Mouse (Mus musculus): Measurements from ENCODE around the gene Slc25a21. TPM values are rescaled to one million over a fixed set of nuclear protein-coding genes. Genes with fewer than 3 reads are reported as not detected.

The Slc25a21 gene
- polyA plus RNA-seq, 1 experiment from 2014 or later, result 40.5 TPM

DNA sequence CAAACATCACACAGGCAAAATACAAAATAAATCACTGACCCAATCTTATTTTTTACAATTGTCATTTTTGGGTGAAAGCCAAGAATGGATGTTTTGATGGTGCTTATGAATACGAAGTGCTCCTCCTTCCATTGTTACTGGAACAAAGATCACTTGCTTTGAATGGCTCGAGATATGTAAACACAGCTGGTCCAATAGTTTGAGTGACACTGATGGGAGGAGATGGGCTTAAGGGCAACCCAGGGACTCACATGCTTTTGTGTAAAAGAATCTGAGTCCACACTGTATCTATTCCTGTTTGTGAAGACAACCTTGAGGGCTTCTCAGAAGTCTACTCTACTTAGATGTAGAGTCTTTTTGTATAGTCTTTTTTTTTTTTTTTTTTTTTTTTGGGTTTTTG lies 389.8 kb downstream of the Slc25a21 start:
- Histone ChIP-seq H3K4me1 (replicated peaks; ENCODE audit: control insufficient read depth, insufficient read depth, low read length) (no peaks in the 10 kb centered on the region), H3K9me3 (ENCODE audit: control insufficient read depth, low read length) (no peaks in the 10 kb centered on the region), H3K36me3 (ENCODE audit: control insufficient read depth, insufficient read depth, low read length) (no peaks in the 10 kb centered on the region), H3K4me2 (no peak overlapping the region), H3K27ac (ENCODE audit: low read depth, low read length) (no peak overlapping the region), H3K4me3 (ENCODE audit: low read depth, low read length) (no peak overlapping the region), H3K9ac (ENCODE audit: low read depth, low read length) (no peak overlapping the region), H3K27me3 (replicated peaks; ENCODE audit: control insufficient read depth, insufficient read depth, low read length) (no peaks in the 10 kb centered on the region)
- DNase-seq (ENCODE audit: low spot score) (no peak), ATAC-seq (replicated peaks; ENCODE audit: low FRiP score) (no peak)
- WGBS, result 78% methylated on average over 2 of the region's 2 CpGs

DNA sequence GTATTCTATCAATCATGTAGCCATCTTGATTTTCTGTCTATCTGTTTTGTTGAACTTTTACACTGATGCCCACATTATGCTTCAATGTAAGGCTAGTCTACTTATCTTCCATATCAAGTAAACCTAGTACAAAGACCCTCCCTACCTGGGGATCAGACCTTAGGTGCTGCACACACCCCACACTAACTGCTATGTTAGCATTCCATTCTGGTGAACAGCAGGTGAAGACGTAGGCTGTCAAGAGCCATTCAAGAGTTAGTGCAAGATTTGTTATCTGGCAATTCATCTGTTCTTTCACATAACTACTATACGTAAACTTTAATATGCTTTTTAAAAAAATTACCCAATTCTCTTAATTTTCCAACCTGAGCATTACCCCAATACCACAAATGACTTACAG lies 390.2 kb downstream of the Slc25a21 start:
- Histone ChIP-seq H3K9me3 (ENCODE audit: control insufficient read depth, low read length) (no peaks in the 10 kb centered on the region), H3K4me3 (ENCODE audit: low read depth, low read length) (no peak overlapping the region), H3K9ac (ENCODE audit: low read depth, low read length) (no peak overlapping the region), H3K27me3 (replicated peaks; ENCODE audit: control insufficient read depth, insufficient read depth, low read length) (no peaks in the 10 kb centered on the region), H3K4me2 (no peak overlapping the region), H3K4me1 (replicated peaks; ENCODE audit: control insufficient read depth, insufficient read depth, low read length) (no peaks in the 10 kb centered on the region), H3K27ac (ENCODE audit: low read depth, low read length) (no peak overlapping the region), H3K36me3 (ENCODE audit: control insufficient read depth, insufficient read depth, low read length) (no peaks in the 10 kb centered on the region)
- ATAC-seq (replicated peaks; ENCODE audit: low FRiP score) (no peak), DNase-seq (ENCODE audit: low spot score) (no peak)
- WGBS, result 88% methylated on average over 2 of the region's 2 CpGs

DNA sequence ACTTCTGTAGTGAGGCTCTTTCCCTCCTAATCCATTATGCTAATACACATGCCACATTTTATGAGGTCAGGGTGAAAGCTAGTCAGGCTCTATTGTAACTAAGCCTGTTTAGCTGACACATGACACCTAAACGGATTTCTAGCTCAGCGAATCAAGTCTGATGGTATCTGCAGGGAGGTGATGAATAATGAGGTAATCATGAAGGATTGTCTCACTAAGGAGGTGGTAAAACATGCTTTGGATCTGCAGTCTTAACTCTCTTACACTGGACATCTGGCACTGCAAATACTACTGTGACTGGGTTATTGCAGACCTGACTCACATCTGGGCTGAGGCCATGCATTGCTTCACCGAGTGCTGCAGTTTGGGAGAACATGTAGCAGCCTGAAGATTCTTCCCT lies 392.8 kb downstream of the Slc25a21 start:
- H3K27ac ChIP-seq (ENCODE audit: low read depth, low read length), result no peak overlapping the region
- no peak for DNase-seq (ENCODE audit: low spot score)
- H3K4me1 ChIP-seq (replicated peaks; ENCODE audit: control insufficient read depth, insufficient read depth, low read length), result no peaks in the 10 kb centered on the region
- 48% methylated on average over 3 of the region's 3 CpGs for WGBS
- ATAC-seq (replicated peaks; ENCODE audit: low FRiP score), result no peak
- no peak overlapping the region for H3K4me2 ChIP-seq
- H3K4me3 ChIP-seq (ENCODE audit: low read depth, low read length), result no peak overlapping the region
- H3K27me3 ChIP-seq (replicated peaks; ENCODE audit: control insufficient read depth, insufficient read depth, low read length), result no peaks in the 10 kb centered on the region
- H3K9ac ChIP-seq (ENCODE audit: low read depth, low read length), result no peak overlapping the region
- H3K36me3 ChIP-seq (ENCODE audit: control insufficient read depth, insufficient read depth, low read length), result no peaks in the 10 kb centered on the region
- no peaks in the 10 kb centered on the region for H3K9me3 ChIP-seq (ENCODE audit: control insufficient read depth, low read length)

DNA sequence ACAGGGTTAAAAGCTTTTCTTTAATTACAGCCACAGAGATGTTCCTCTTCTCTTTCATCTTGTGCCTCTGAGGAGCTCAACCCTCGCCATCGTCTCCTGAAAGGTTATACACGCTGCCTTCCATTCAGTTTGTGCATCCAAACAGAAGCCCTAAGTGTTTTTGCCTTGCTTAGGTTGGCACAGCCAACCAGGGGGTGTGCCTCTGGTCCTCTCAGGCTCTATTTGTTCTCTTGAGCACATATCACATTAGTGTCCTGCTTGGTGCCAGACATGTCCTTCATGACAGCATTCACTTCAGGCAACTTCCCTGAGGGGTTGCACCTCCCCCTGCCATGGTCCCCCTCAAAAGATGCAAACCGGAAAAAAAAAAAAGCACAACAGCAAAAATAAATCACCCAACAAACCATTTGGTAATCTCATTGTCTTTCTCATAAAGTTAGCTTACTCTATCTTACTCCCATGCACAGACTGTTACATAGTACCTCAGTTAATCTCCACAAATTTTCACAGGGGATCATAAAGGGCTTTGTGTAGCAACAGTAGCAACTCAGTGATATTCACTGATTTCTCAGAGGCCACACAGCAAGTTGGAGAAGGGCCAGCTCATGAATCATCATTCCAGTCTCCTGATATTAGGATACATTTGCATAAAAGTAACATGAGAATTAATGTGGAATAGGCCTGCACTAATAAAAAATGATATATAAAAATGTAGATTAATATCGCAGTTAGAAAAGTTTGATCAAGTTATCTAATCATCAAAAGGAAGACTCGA lies 398.4 kb downstream of the Slc25a21 start:
- 81% methylated on average over 6 of the region's 6 CpGs for WGBS

DNA sequence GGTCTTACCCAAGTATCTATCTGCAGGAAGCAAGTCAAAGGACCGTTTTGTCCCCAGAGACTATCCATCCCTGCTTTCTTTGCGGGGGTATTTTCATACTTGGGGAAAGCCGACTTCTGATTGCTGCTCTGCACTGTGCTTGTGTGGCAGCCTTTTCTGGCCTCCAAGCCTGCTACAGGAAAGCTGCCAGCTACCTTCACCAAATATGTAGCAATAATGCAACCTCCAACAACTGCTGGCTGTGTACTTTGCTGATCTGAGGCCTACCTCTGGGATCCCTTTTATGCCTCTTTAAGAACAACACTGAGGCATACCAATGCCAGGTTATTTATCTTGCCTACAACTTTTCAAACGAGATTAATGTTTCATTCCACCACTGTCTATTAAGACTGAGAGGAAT lies 408.0 kb downstream of the Slc25a21 start:
- Histone ChIP-seq H3K4me2 (no peak overlapping the region), H3K9ac (ENCODE audit: low read depth, low read length) (no peak overlapping the region), H3K27ac (ENCODE audit: low read depth, low read length) (no peak overlapping the region), H3K9me3 (ENCODE audit: control insufficient read depth, low read length) (no peaks in the 10 kb centered on the region), H3K4me1 (replicated peaks; ENCODE audit: control insufficient read depth, insufficient read depth, low read length) (no peaks in the 10 kb centered on the region), H3K36me3 (ENCODE audit: control insufficient read depth, insufficient read depth, low read length) (no peaks in the 10 kb centered on the region), H3K27me3 (replicated peaks; ENCODE audit: control insufficient read depth, insufficient read depth, low read length) (no peaks in the 10 kb centered on the region), H3K4me3 (ENCODE audit: low read depth, low read length) (no peak overlapping the region)
- 78% methylated on average over 4 of the region's 4 CpGs for whole genome bisulfite sequencing
- ATAC-seq (replicated peaks; ENCODE audit: low FRiP score) (no peak), DNase-seq (ENCODE audit: low spot score) (no peak)

More for the DNA sequence above, 398.4 kb downstream of the Slc25a21 start:
- H3K27me3 ChIP-seq (replicated peaks; ENCODE audit: control insufficient read depth, insufficient read depth, low read length), result no peaks in the 10 kb centered on the region
- DNase-seq (ENCODE audit: low spot score), result no peak
- H3K4me1 ChIP-seq (replicated peaks; ENCODE audit: control insufficient read depth, insufficient read depth, low read length), result no peaks in the 10 kb centered on the region
- H3K27ac ChIP-seq (ENCODE audit: low read depth, low read length), result no peak overlapping the region
- H3K4me2 ChIP-seq, result no peak overlapping the region
- no peak overlapping the region for H3K4me3 ChIP-seq (ENCODE audit: low read depth, low read length)
- no peaks in the 10 kb centered on the region for H3K9me3 ChIP-seq (ENCODE audit: control insufficient read depth, low read length)
- ATAC-seq (replicated peaks; ENCODE audit: low FRiP score), result no peak
- H3K36me3 ChIP-seq (ENCODE audit: control insufficient read depth, insufficient read depth, low read length), result no peaks in the 10 kb centered on the region
- no peak overlapping the region for H3K9ac ChIP-seq (ENCODE audit: low read depth, low read length)

DNA sequence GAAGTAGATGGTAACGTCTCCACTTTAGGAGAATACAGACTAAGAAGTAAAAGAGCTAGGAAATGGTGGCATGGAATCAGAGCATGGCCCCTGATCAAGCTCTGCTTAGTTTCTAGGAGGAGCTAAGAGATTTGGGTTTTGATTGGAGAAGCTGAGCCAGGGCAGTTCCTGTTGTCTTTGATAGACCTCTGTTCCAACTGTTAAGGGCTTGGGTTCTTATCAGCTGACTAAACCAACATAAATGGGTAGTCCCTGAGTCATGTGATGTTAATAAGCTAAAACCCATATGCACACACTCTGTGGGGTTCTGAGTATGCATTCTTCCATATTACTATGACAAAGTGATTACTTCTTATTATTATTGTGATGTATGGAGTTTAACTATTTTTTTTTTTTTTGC lies 412.0 kb downstream of the Slc25a21 start:
- Histone ChIP-seq H3K36me3 (ENCODE audit: control insufficient read depth, insufficient read depth, low read length) (no peaks in the 10 kb centered on the region), H3K27ac (ENCODE audit: low read depth, low read length) (no peak overlapping the region), H3K4me1 (replicated peaks; ENCODE audit: control insufficient read depth, insufficient read depth, low read length) (no peaks in the 10 kb centered on the region), H3K4me2 (no peak overlapping the region), H3K9me3 (ENCODE audit: control insufficient read depth, low read length) (no peaks in the 10 kb centered on the region), H3K27me3 (replicated peaks; ENCODE audit: control insufficient read depth, insufficient read depth, low read length) (no peaks in the 10 kb centered on the region), H3K9ac (ENCODE audit: low read depth, low read length) (no peak overlapping the region), H3K4me3 (ENCODE audit: low read depth, low read length) (no peak overlapping the region)
- WGBS, result 84% methylated on average over 1 of the region's 1 CpGs
- ATAC-seq (replicated peaks; ENCODE audit: low FRiP score), result no peak
- DNase-seq (ENCODE audit: low spot score), result no peak

DNA sequence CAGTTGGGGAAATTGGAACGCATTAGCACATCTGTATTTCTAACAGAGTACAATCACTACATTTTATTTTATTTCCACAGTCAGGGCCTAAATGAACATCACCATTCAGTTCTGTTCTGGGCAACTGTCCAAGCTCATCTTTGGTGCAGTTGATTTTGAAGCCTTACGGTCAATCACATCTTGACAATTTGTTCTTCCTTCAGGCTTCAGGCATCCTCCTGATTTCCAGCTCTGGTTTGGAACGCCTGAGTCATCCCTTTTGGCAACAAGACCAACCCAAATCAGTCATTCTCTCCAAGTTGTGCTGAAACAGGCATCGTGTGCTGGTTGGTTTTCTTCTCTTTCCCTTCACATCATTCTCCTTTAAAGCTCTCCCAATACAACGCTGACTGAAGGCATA lies 416.1 kb downstream of the Slc25a21 start:
- Histone ChIP-seq H3K27me3 (replicated peaks; ENCODE audit: control insufficient read depth, insufficient read depth, low read length) (no peaks in the 10 kb centered on the region), H3K4me3 (ENCODE audit: low read depth, low read length) (no peak overlapping the region), H3K36me3 (ENCODE audit: control insufficient read depth, insufficient read depth, low read length) (no peaks in the 10 kb centered on the region), H3K9me3 (ENCODE audit: control insufficient read depth, low read length) (no peaks in the 10 kb centered on the region), H3K4me1 (replicated peaks; ENCODE audit: control insufficient read depth, insufficient read depth, low read length) (no peaks in the 10 kb centered on the region), H3K9ac (ENCODE audit: low read depth, low read length) (no peak overlapping the region), H3K27ac (ENCODE audit: low read depth, low read length) (no peak overlapping the region), H3K4me2 (no peak overlapping the region)
- no peak for ATAC-seq (replicated peaks; ENCODE audit: low FRiP score)
- DNase-seq (ENCODE audit: low spot score), result no peak
- WGBS, result 87% methylated on average over 5 of the region's 5 CpGs

DNA sequence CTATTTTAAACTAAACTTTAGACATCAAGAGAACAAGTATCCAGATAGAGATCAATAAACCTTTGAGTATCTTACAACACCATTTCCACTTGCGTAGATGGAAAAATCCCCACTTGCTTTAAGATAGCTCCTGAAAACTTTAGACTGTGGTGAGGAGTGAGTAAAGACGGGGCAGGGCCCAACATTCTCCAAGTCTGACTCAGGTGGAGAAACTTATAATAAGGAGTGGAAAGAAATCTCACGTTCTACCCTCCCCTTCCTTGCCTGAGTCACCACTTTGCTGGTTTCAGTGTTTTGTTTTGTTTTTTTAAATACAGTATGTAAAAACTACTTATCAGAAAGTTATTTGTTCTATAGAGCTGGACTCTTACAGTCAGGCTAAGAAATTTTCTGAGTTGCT lies 417.7 kb downstream of the Slc25a21 start:
- no peak overlapping the region for H3K9ac ChIP-seq (ENCODE audit: low read depth, low read length)
- no peak overlapping the region for H3K27ac ChIP-seq (ENCODE audit: low read depth, low read length)
- no peaks in the 10 kb centered on the region for H3K27me3 ChIP-seq (replicated peaks; ENCODE audit: control insufficient read depth, insufficient read depth, low read length)
- no peaks in the 10 kb centered on the region for H3K4me1 ChIP-seq (replicated peaks; ENCODE audit: control insufficient read depth, insufficient read depth, low read length)
- WGBS, result 84% methylated on average over 3 of the region's 3 CpGs
- H3K9me3 ChIP-seq (ENCODE audit: control insufficient read depth, low read length), result no peaks in the 10 kb centered on the region
- ATAC-seq (replicated peaks; ENCODE audit: low FRiP score) (no peak), DNase-seq (ENCODE audit: low spot score) (no peak)
- H3K36me3 ChIP-seq (ENCODE audit: control insufficient read depth, insufficient read depth, low read length), result no peaks in the 10 kb centered on the region
- H3K4me3 ChIP-seq (ENCODE audit: low read depth, low read length), result no peak overlapping the region
- H3K4me2 ChIP-seq, result no peak overlapping the region

DNA sequence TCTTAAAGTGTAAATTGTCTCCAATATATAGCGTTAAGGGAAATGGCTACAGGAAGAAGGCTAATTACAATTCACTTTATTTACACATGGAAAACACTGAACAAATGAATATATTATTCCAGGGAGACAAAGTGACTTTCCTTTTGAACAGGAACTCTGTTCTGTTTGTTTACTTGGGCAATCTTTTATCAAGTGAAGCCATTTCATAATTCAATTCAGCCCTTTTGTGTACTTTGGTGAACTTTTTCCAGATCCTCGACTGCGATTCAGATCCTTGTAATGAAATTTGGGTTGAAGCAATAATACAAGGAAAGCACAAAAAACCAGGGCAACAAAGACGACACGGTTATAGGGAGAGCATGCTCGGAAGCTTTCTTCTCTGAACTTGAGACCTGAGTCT lies 423.3 kb downstream of the Slc25a21 start:
- Histone ChIP-seq H3K9me3 (ENCODE audit: control insufficient read depth, low read length) (no peaks in the 10 kb centered on the region), H3K4me3 (ENCODE audit: low read depth, low read length) (no peak overlapping the region), H3K27me3 (replicated peaks; ENCODE audit: control insufficient read depth, insufficient read depth, low read length) (no peaks in the 10 kb centered on the region), H3K4me2 (no peak overlapping the region), H3K27ac (ENCODE audit: low read depth, low read length) (no peak overlapping the region), H3K36me3 (ENCODE audit: control insufficient read depth, insufficient read depth, low read length) (no peaks in the 10 kb centered on the region), H3K9ac (ENCODE audit: low read depth, low read length) (no peak overlapping the region), H3K4me1 (replicated peaks; ENCODE audit: control insufficient read depth, insufficient read depth, low read length) (no peaks in the 10 kb centered on the region)
- WGBS, result 87% methylated on average over 6 of the region's 6 CpGs
- DNase-seq (ENCODE audit: low spot score) (no peak), ATAC-seq (replicated peaks; ENCODE audit: low FRiP score) (no peak)

Measured in liver, embryonic 11.5 days (tissue).